Mouse (Mus musculus): ENCODE measurements at regions not wholly inside any gene's neighbourhood (a gene's known extent, or its start where the extent isn't known, plus 50 kb on each side); places are given as distances from the start of the nearest gene placed in this dataset.

GRCm38 (mm10) chr13:112019575-112019974 is 210.8 kb upstream of the Map3k1 start:
- no peak for ATAC-seq (ENCODE audit: low read depth)
- no peak overlapping the region for H3K27ac ChIP-seq (replicated peaks)
- no peaks in the 10 kb centered on the region for H3K9me3 ChIP-seq
- no peaks in the 10 kb centered on the region for H3K27me3 ChIP-seq
- WGBS, result 90% methylated on average over 5 of the region's 5 CpGs
- H3K4me3 ChIP-seq, result no peak overlapping the region
- peaks cover 6% of the 10 kb centered on the region; the same call in 1 of the 2 replicates for H3K4me1 ChIP-seq (replicated peaks)
- H3K9ac ChIP-seq, result no peak overlapping the region
- H3K4me2 ChIP-seq, result no peak overlapping the region
- no peaks in the 10 kb centered on the region for H3K36me3 ChIP-seq

GRCm38 (mm10) chr13:112023171-112023570 is 214.4 kb upstream of the Map3k1 start:
- Histone ChIP-seq H3K9me3 (no peaks in the 10 kb centered on the region), H3K27me3 (no peaks in the 10 kb centered on the region), H3K36me3 (no peaks in the 10 kb centered on the region), H3K4me3 (no peak overlapping the region), H3K27ac (replicated peaks) (no peak overlapping the region), H3K4me2 (no peak overlapping the region), H3K4me1 (replicated peaks) (peaks cover 6% of the 10 kb centered on the region; the same call in 1 of the 2 replicates), H3K9ac (no peak overlapping the region)
- WGBS, result 47% methylated on average over 4 of the region's 4 CpGs
- no peak for ATAC-seq (ENCODE audit: low read depth)

GRCm38 (mm10) chr13:112024667-112025585 is 216.1 kb upstream of the Map3k1 start:
- WGBS, result 83% methylated on average over 15 of the region's 15 CpGs
- ATAC-seq (ENCODE audit: low read depth), result no peak
- H3K9me3 ChIP-seq, result no peaks in the 10 kb centered on the region

GRCm38 (mm10) chr13:112025586-112025950 is 216.8 kb upstream of the Map3k1 start:
- no peaks in the 10 kb centered on the region for H3K27me3 ChIP-seq
- ATAC-seq (ENCODE audit: low read depth), result no peak
- H3K4me3 ChIP-seq, result no peak overlapping the region
- no peak overlapping the region for H3K4me2 ChIP-seq
- H3K9me3 ChIP-seq, result no peaks in the 10 kb centered on the region
- no peak overlapping the region for H3K9ac ChIP-seq
- no peak overlapping the region for H3K27ac ChIP-seq (replicated peaks)
- peaks cover 6% of the 10 kb centered on the region; the same call in 1 of the 2 replicates for H3K4me1 ChIP-seq (replicated peaks)
- 79% methylated on average over 5 of the region's 5 CpGs for WGBS
- no peaks in the 10 kb centered on the region for H3K36me3 ChIP-seq

More at GRCm38 (mm10) chr13:112024667-112025585, 216.1 kb upstream of the Map3k1 start:
- H3K4me2 ChIP-seq, result no peak overlapping the region
- no peaks in the 10 kb centered on the region for H3K27me3 ChIP-seq
- H3K27ac ChIP-seq (replicated peaks), result no peak overlapping the region
- no peaks in the 10 kb centered on the region for H3K36me3 ChIP-seq
- no peak overlapping the region for H3K9ac ChIP-seq
- no peak overlapping the region for H3K4me3 ChIP-seq
- H3K4me1 ChIP-seq (replicated peaks), result peaks cover 6% of the 10 kb centered on the region; the same call in 1 of the 2 replicates

GRCm38 (mm10) chr13:112027736-112028135 is 218.9 kb upstream of the Map3k1 start:
- Histone ChIP-seq H3K4me2 (no peak overlapping the region), H3K27ac (replicated peaks) (no peak overlapping the region), H3K27me3 (no peaks in the 10 kb centered on the region), H3K9ac (no peak overlapping the region), H3K9me3 (no peaks in the 10 kb centered on the region), H3K4me3 (no peak overlapping the region), H3K4me1 (replicated peaks) (peaks cover 6% of the 10 kb centered on the region; the same call in 1 of the 2 replicates), H3K36me3 (no peaks in the 10 kb centered on the region)
- WGBS, result 93% methylated on average over 5 of the region's 5 CpGs
- ATAC-seq (ENCODE audit: low read depth), result no peak

- Histone ChIP-seq H3K27ac (replicated peaks) (no peak overlapping the region), H3K27me3 (no peaks in the 10 kb centered on the region), H3K4me2 (no peak overlapping the region), H3K9ac (no peak overlapping the region), H3K36me3 (no peaks in the 10 kb centered on the region), H3K4me3 (no peak overlapping the region), H3K4me1 (replicated peaks) (no peaks in the 10 kb centered on the region), H3K9me3 (no peaks in the 10 kb centered on the region)
- WGBS, result 85% methylated on average over 11 of the region's 11 CpGs
- ATAC-seq (ENCODE audit: low read depth), result no peak
Measured at GRCm38 (mm10) chr13:112031061-112031460, 222.3 kb upstream of the Map3k1 start.

- Histone ChIP-seq H3K4me2 (no peak overlapping the region), H3K9me3 (no peaks in the 10 kb centered on the region), H3K27me3 (no peaks in the 10 kb centered on the region), H3K27ac (replicated peaks) (no peak overlapping the region), H3K4me1 (replicated peaks) (no peaks in the 10 kb centered on the region), H3K4me3 (no peak overlapping the region), H3K9ac (no peak overlapping the region), H3K36me3 (no peaks in the 10 kb centered on the region)
- WGBS, result 94% methylated on average over 24 of the region's 24 CpGs
- no peak for ATAC-seq (ENCODE audit: low read depth)
Measured at GRCm38 (mm10) chr13:112031631-112032320, 223.0 kb upstream of the Map3k1 start.

GRCm38 (mm10) chr13:112037731-112038380 is 229.1 kb upstream of the Map3k1 start:
- no peak for ATAC-seq (ENCODE audit: low read depth)
- Histone ChIP-seq H3K9ac (no peak overlapping the region), H3K27ac (replicated peaks) (no peak overlapping the region), H3K27me3 (no peaks in the 10 kb centered on the region), H3K9me3 (no peaks in the 10 kb centered on the region), H3K4me1 (replicated peaks) (no peaks in the 10 kb centered on the region), H3K4me2 (no peak overlapping the region), H3K36me3 (no peaks in the 10 kb centered on the region), H3K4me3 (no peak overlapping the region)
- 70% methylated on average over 8 of the region's 8 CpGs for WGBS

- no peak for ATAC-seq (ENCODE audit: low read depth)
Measured at GRCm38 (mm10) chr13:112038556-112039304, 229.9 kb upstream of the Map3k1 start.

GRCm38 (mm10) chr13:112039422-112040145 is 230.8 kb upstream of the Map3k1 start:
- Histone ChIP-seq H3K27me3 (no peaks in the 10 kb centered on the region), H3K27ac (replicated peaks) (no peak overlapping the region), H3K36me3 (no peaks in the 10 kb centered on the region), H3K4me2 (no peak overlapping the region), H3K9ac (no peak overlapping the region), H3K9me3 (no peaks in the 10 kb centered on the region), H3K4me3 (no peak overlapping the region), H3K4me1 (replicated peaks) (no peaks in the 10 kb centered on the region)
- 85% methylated on average over 7 of the region's 7 CpGs for WGBS
- ATAC-seq (ENCODE audit: low read depth), result no peak

More at GRCm38 (mm10) chr13:112038556-112039304, 229.9 kb upstream of the Map3k1 start:
- Histone ChIP-seq H3K4me2 (no peak overlapping the region), H3K27me3 (no peaks in the 10 kb centered on the region), H3K4me1 (replicated peaks) (no peaks in the 10 kb centered on the region), H3K9me3 (no peaks in the 10 kb centered on the region), H3K9ac (no peak overlapping the region), H3K4me3 (no peak overlapping the region), H3K36me3 (no peaks in the 10 kb centered on the region), H3K27ac (replicated peaks) (no peak overlapping the region)
- 91% methylated on average over 9 of the region's 9 CpGs for WGBS

Measured in neural tube, embryonic 13.5 days (tissue).